Mouse (Mus musculus): ENCODE measurements around the gene Ptgis. TPM values are rescaled to one million over a fixed set of nuclear protein-coding genes. Genes with fewer than 3 reads are reported as not detected.

Gene Ptgis
- polyA plus RNA-seq (2015; fragmentation: Nextera tagmentation; extraction: Ambion mirVana): 4.2 and 5.5 TPM in 2 replicates

DNA sequence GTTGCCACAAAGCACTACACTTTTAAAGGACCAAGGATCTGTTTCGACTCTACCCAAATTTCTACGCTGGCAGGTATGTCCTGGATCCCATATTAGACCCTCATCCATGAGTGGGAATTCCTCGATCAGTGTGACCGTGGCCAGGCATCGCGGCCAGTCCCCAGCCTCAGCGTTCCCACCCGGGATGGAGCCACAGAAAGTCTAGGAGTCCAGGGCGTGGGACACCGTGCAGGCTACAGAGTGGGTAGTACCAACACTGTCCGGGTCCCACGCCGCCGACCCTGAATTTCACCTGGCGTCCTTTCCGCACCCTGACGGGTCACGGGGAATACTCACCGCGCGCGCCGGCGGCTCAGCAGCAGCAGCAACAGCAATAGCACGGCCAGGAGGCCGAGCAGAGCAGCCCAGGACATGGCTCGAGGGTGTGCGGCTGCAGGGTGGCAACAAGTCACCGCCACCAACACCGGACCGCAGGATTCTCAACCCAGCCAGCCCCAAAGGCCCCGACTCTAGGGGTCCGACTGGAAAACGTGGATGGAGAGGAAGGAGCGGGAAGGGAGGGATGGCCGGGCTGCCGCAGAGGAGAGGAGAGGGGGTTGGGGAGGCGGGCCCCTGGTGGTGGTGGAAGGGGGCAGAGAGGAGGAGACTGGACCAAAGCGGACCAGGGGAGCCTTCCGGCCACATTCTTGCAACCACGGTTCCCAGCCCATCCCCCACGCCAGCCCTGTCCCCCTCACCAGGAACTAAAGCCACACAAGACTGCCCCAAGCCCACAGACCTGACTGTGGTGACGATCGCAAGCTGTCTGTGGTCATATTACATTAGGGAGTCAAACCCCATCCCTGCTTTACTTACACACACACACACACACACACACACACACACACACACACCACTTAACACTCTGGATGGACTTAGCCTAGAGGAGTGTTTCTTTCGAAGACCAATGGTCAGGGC, at the start of gene Ptgis:
TSS of gene Ptgis (minus strand) at position 597 of the 957 bp plus-strand sequence.
- Histone ChIP-seq H3K9me3 (ENCODE audit: control insufficient read depth, low read length) (no peaks in the 10 kb centered on the region), H3K27ac (ENCODE audit: low read depth, low read length) (no peak within 1 kb of the TSS), H3K4me3 (ENCODE audit: low read length) (peak within 1 kb of the TSS; percentile 45), H3K36me3 (ENCODE audit: control insufficient read depth, insufficient read depth, low read length) (no peaks in the 10 kb centered on the region), H3K4me2 (ENCODE audit: low read length) (peak within 1 kb of the TSS; percentile 90), H3K27me3 (replicated peaks; ENCODE audit: control insufficient read depth, insufficient read depth, low read length) (peaks cover 9% of the 10 kb centered on the region), H3K9ac (ENCODE audit: low read depth, low read length) (peak within 1 kb of the TSS; percentile 67), H3K4me1 (ENCODE audit: control insufficient read depth, insufficient read depth, low read depth, low read length) (peaks cover 7% of the 10 kb centered on the region)
- peak; percentile 40; the same call in 1 of the 2 replicates for ATAC-seq
- WGBS: 3% methylated on average over 42 of the region's 45 CpGs

DNA sequence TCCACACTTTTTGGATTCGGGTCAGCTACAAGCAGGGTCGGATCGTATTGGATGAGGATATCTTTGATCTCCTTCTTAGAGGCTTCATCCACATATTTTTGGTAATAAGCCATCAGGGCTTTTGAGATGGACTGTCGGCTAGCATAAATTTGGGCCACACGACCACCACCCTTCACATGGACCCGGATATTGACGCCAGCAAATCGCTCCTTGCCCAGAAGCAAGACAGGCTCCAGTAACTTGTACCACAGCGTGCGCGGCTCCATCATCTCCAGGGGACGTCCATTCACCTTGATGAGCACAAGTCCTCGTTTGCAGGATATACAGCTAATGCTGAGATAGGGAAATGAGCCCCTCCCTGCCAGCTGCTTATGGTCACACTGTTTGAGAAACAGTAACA, 41.1 kb upstream of the Ptgis start:
- no peak for ATAC-seq
- no peaks in the 10 kb centered on the region for H3K4me1 ChIP-seq (ENCODE audit: control insufficient read depth, insufficient read depth, low read depth, low read length)
- no peaks in the 10 kb centered on the region for H3K36me3 ChIP-seq (ENCODE audit: control insufficient read depth, insufficient read depth, low read length)
- H3K27me3 ChIP-seq (replicated peaks; ENCODE audit: control insufficient read depth, insufficient read depth, low read length): no peaks in the 10 kb centered on the region; the same call in 1 of the 2 replicates
- WGBS: 92% methylated on average over 13 of the region's 13 CpGs
- no peak overlapping the region for H3K4me3 ChIP-seq (ENCODE audit: low read length)
- no peak overlapping the region for H3K9ac ChIP-seq (ENCODE audit: low read depth, low read length)
- H3K27ac ChIP-seq (ENCODE audit: low read depth, low read length): no peak overlapping the region
- H3K9me3 ChIP-seq (ENCODE audit: control insufficient read depth, low read length): no peaks in the 10 kb centered on the region
- no peak overlapping the region for H3K4me2 ChIP-seq (ENCODE audit: low read length)

DNA sequence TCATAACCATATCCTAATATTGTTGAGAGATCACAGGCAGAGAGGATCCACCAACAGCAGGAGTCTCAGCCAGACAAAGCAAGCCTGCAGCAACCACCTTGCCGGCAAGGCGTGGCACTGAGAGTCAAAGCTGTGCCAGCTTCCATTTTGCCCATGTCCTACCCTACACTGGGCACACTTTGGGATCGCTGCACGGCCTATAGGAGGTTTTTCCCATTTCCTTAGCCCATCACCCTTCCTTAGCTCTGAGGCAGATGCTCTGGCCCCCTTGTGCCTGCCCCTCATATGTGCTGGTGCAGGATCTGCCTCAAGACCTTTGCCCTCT, 40.5 kb upstream of the Ptgis start:
- H3K27ac ChIP-seq (ENCODE audit: low read depth, low read length): no peak overlapping the region
- H3K36me3 ChIP-seq (ENCODE audit: control insufficient read depth, insufficient read depth, low read length): no peaks in the 10 kb centered on the region
- no peaks in the 10 kb centered on the region; the same call in 1 of the 2 replicates for H3K27me3 ChIP-seq (replicated peaks; ENCODE audit: control insufficient read depth, insufficient read depth, low read length)
- H3K9ac ChIP-seq (ENCODE audit: low read depth, low read length): no peak overlapping the region
- no peak overlapping the region for H3K4me2 ChIP-seq (ENCODE audit: low read length)
- peak; percentile 58 for ATAC-seq
- WGBS: 78% methylated on average over 4 of the region's 4 CpGs
- H3K4me3 ChIP-seq (ENCODE audit: low read length): no peak overlapping the region
- H3K9me3 ChIP-seq (ENCODE audit: control insufficient read depth, low read length): no peaks in the 10 kb centered on the region
- H3K4me1 ChIP-seq (ENCODE audit: control insufficient read depth, insufficient read depth, low read depth, low read length): no peaks in the 10 kb centered on the region

DNA sequence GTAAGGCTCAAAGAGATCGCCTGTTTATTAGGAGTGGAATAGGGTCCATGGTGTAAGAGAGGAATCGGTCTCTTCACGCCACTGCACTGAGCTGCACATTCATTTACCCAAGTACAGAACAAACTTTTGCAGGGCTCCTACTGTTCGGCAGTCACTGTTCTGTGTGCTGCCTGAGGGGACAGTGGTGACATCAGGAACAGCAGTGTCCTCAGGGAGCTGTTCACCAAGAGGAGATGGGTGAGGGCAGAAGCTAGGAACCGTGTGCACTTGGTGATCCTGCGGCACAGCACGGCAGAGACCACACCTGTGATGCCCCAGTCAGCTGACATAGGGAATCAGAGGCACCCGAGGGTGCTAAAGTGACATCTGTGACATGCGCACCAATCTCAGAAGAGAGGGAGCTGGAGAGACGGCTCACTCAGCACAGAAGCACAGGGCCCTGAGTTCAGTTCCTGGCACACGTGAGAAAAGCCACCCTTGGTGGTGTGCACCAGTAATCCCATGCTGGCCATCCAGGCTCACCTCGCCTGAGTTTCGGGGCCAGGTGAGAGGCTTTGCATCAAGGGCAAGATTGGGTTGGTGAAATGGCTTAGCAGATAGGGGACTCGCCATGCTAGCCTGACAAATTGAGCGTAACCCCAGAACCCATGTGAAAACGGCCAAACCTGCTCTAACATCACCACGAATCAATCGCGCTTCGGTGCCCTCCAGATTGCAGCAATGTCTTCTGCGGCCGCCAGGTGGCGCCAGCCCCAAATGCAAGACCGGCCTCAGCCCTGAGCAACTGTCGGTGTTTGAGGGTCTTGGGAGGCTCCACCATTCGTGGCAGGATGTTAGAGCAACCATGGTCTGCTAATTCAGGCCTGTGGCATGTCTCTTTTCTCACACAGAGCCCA, 39.9 kb upstream of the Ptgis start:
- WGBS: 42% methylated on average over 26 of the region's 26 CpGs
- Histone ChIP-seq H3K9me3 (ENCODE audit: control insufficient read depth, low read length) (no peaks in the 10 kb centered on the region), H3K4me3 (ENCODE audit: low read length) (no peak overlapping the region), H3K27me3 (replicated peaks; ENCODE audit: control insufficient read depth, insufficient read depth, low read length) (no peaks in the 10 kb centered on the region; the same call in 1 of the 2 replicates), H3K27ac (ENCODE audit: low read depth, low read length) (no peak overlapping the region), H3K4me1 (ENCODE audit: control insufficient read depth, insufficient read depth, low read depth, low read length) (no peaks in the 10 kb centered on the region), H3K9ac (ENCODE audit: low read depth, low read length) (peak overlapping the region; percentile 27; the same call in 1 of the 2 replicates), H3K36me3 (ENCODE audit: control insufficient read depth, insufficient read depth, low read length) (no peaks in the 10 kb centered on the region), H3K4me2 (ENCODE audit: low read length) (no peak overlapping the region; the same call in 1 of the 2 replicates)
- ATAC-seq: peak; percentile 92

DNA sequence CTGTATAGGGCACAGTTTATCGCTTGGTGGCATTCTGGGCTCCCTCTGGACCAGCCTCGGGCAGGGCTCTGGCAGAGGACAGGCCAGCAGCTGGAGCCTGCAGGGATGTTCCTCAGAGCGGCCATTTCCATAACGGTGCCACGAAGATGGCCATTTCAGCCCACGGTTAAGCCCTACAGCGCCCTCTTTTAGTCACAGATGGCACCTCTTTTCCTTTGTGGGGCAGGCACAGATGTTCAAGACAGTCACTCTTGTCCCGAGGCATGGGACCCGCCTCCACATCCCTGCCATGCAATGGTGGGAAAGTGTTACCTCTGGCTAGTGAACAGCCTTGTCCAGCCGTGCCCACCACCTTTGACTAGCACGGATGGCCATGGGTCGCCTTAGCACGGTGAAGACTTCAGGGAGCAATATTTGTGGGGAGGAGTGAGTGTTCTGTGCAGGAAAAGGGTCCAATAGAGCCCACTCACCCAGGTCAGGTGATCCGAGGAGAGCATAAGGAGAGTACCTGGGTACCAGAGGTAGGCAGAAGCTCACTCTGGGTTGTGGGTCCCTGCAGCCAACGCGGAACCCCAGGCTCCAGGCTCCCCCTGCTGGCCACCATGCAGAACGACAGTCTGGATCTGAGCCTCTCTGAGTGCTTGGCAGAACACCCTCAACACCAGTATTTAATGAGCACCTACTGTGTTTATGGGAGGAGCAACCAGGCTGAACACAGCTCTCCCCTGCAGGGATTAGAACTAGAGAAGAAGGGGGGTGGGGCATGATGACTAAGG, 38.5 kb upstream of the Ptgis start:
- Histone ChIP-seq H3K4me3 (ENCODE audit: low read length) (no peak overlapping the region), H3K9me3 (ENCODE audit: control insufficient read depth, low read length) (no peaks in the 10 kb centered on the region), H3K4me1 (ENCODE audit: control insufficient read depth, insufficient read depth, low read depth, low read length) (no peaks in the 10 kb centered on the region), H3K27ac (ENCODE audit: low read depth, low read length) (no peak overlapping the region), H3K27me3 (replicated peaks; ENCODE audit: control insufficient read depth, insufficient read depth, low read length) (no peaks in the 10 kb centered on the region; the same call in 1 of the 2 replicates), H3K9ac (ENCODE audit: low read depth, low read length) (no peak overlapping the region), H3K4me2 (ENCODE audit: low read length) (no peak overlapping the region), H3K36me3 (ENCODE audit: control insufficient read depth, insufficient read depth, low read length) (no peaks in the 10 kb centered on the region)
- no peak; the same call in 1 of the 2 replicates for ATAC-seq
- 59% methylated on average over 17 of the region's 17 CpGs for WGBS

DNA sequence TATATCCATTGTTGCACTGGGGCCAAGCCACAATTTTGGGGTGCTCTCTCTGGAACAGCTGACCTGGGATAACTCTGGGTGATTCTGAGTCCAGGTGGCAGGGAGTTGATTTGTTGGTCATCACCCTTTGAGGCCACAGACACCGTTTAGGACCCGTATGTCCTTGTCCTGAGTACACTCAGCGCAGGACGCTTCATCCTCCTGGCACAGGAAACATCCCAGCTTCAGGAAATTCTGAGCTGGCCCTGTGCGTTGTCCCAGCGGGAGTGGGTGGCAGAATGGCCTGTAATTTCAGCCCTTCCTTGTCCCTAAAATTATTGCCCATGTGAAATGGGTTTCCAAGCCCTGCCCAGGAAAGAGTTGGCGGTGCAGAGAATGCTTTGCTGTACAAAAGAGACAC, 37.6 kb upstream of the Ptgis start:
- H3K9me3 ChIP-seq (ENCODE audit: control insufficient read depth, low read length): no peaks in the 10 kb centered on the region
- H3K27me3 ChIP-seq (replicated peaks; ENCODE audit: control insufficient read depth, insufficient read depth, low read length): no peaks in the 10 kb centered on the region; the same call in 1 of the 2 replicates
- H3K36me3 ChIP-seq (ENCODE audit: control insufficient read depth, insufficient read depth, low read length): no peaks in the 10 kb centered on the region
- H3K27ac ChIP-seq (ENCODE audit: low read depth, low read length): no peak overlapping the region
- no peak overlapping the region for H3K9ac ChIP-seq (ENCODE audit: low read depth, low read length)
- H3K4me1 ChIP-seq (ENCODE audit: control insufficient read depth, insufficient read depth, low read depth, low read length): no peaks in the 10 kb centered on the region
- no peak overlapping the region for H3K4me3 ChIP-seq (ENCODE audit: low read length)
- ATAC-seq: no peak
- 88% methylated on average over 7 of the region's 7 CpGs for WGBS
- H3K4me2 ChIP-seq (ENCODE audit: low read length): no peak overlapping the region

DNA sequence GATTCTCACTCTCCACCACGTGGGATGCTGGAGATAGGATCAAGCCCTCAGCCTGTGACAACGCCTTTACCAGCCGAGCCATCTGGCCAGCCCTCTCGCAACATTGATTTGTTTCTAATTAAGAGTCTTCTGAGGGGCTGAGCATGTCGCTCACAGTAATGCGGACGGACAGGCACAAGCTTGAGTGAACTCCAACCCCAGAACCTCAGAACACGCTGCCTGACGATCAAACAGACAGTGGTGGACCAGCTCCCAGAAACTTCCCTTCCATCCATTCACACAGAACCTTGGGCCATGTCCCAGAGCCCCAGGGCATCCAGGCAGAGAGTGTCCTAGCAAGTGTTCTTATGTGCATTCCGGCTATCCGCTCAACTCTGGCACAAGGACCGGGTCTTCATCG, 36.6 kb upstream of the Ptgis start:
- no peak overlapping the region for H3K27ac ChIP-seq (ENCODE audit: low read depth, low read length)
- 72% methylated on average over 13 of the region's 13 CpGs for WGBS
- no peaks in the 10 kb centered on the region; the same call in 1 of the 2 replicates for H3K27me3 ChIP-seq (replicated peaks; ENCODE audit: control insufficient read depth, insufficient read depth, low read length)
- no peak overlapping the region for H3K4me2 ChIP-seq (ENCODE audit: low read length)
- H3K36me3 ChIP-seq (ENCODE audit: control insufficient read depth, insufficient read depth, low read length): no peaks in the 10 kb centered on the region
- H3K4me1 ChIP-seq (ENCODE audit: control insufficient read depth, insufficient read depth, low read depth, low read length): no peaks in the 10 kb centered on the region
- H3K9ac ChIP-seq (ENCODE audit: low read depth, low read length): no peak overlapping the region
- H3K9me3 ChIP-seq (ENCODE audit: control insufficient read depth, low read length): no peaks in the 10 kb centered on the region
- peak; percentile 55; the same call in 1 of the 2 replicates for ATAC-seq
- H3K4me3 ChIP-seq (ENCODE audit: low read length): no peak overlapping the region

DNA sequence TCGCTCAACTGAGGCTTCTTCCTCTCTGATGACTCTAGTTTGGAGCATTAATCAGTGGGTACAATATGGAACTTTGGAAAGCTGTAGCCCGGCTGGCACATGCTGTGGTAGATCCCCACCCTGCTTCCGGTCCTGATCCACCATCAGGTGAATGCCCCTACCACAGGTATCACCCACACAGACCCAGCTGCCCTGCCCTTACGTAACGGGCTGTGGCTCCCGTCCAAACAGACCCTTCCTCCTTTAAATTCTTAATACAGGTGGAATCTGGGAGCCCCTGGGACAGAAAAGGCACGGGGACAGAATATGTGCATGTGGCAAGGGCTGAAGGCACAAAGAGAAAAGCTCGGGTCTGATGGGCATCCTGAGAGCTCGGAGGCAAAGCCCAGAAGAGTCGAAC, 35.5 kb upstream of the Ptgis start:
- Histone ChIP-seq H3K9me3 (ENCODE audit: control insufficient read depth, low read length) (no peaks in the 10 kb centered on the region), H3K4me2 (ENCODE audit: low read length) (no peak overlapping the region), H3K4me3 (ENCODE audit: low read length) (no peak overlapping the region), H3K27me3 (replicated peaks; ENCODE audit: control insufficient read depth, insufficient read depth, low read length) (no peaks in the 10 kb centered on the region; the same call in 1 of the 2 replicates), H3K4me1 (ENCODE audit: control insufficient read depth, insufficient read depth, low read depth, low read length) (no peaks in the 10 kb centered on the region), H3K36me3 (ENCODE audit: control insufficient read depth, insufficient read depth, low read length) (no peaks in the 10 kb centered on the region), H3K9ac (ENCODE audit: low read depth, low read length) (no peak overlapping the region), H3K27ac (ENCODE audit: low read depth, low read length) (no peak overlapping the region)
- no peak for ATAC-seq
- WGBS: 89% methylated on average over 10 of the region's 10 CpGs

Measured in hindbrain, embryonic 16.5 days (tissue).